Mouse (Mus musculus) left cerebral cortex, postnatal 4 days (tissue): ENCODE data around the gene Zranb1. TPM values are rescaled to one million over a fixed set of nuclear protein-coding genes. Genes with fewer than 3 reads are reported as not detected.

Source experiments
- DNase-seq: peaks from one replicate; pipeline ENCODE4 v3.0.0-alpha.2; 2022
- intact Hi-C: fragments of 180-260 bp; cut with DNase I; formaldehyde crosslinking; loops from one replicate; pipeline ENCODE4 v1.15.1; 2025
- total RNA-seq, 2 experiments: library from RNA; stranded (reverse); gene quantifications; 2 replicates each; pipeline ENCODE4 v1.2.3; 2021

The Zranb1 gene
- total RNA-seq: 10 to 100 TPM; 55.0 to 58.3 TPM

- peak; percentile 99 for DNase-seq
- intact Hi-C loops: no loop called here
Observed at GRCm38 (mm10) chr7:132930850-132931559, at the start of gene Zranb1. Gene Zranb1 (plus strand): TSS chr7:132931142.

DNA sequence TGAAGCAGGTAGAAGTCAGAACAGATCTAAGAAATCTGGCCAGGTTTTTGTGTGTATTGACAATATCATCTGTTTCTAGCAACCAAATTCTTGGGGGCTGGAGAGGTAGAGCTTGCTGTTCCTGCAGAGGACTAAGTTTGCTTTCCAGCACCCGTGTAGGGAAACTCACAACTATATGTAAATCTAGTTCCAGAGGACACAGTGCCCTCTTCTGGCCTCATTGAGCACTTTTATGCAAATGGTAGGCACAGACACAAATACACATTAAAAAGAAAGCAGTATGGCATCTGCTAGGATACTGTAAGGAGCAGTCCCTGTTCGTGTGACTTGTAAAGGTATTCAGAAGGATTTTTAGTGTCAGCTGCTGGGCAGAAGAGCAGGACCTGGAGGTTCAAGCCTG, 48.6 kb upstream of the Zranb1 start:
- intact Hi-C loops: no loop called here

GRCm38 (mm10) chr7:132884031-132884430, 46.9 kb upstream of the Zranb1 start:
- intact Hi-C loops: no loop called here
- DNase-seq: no peak

More for the DNA sequence above, 48.6 kb upstream of the Zranb1 start:
- DNase-seq: no peak

DNA sequence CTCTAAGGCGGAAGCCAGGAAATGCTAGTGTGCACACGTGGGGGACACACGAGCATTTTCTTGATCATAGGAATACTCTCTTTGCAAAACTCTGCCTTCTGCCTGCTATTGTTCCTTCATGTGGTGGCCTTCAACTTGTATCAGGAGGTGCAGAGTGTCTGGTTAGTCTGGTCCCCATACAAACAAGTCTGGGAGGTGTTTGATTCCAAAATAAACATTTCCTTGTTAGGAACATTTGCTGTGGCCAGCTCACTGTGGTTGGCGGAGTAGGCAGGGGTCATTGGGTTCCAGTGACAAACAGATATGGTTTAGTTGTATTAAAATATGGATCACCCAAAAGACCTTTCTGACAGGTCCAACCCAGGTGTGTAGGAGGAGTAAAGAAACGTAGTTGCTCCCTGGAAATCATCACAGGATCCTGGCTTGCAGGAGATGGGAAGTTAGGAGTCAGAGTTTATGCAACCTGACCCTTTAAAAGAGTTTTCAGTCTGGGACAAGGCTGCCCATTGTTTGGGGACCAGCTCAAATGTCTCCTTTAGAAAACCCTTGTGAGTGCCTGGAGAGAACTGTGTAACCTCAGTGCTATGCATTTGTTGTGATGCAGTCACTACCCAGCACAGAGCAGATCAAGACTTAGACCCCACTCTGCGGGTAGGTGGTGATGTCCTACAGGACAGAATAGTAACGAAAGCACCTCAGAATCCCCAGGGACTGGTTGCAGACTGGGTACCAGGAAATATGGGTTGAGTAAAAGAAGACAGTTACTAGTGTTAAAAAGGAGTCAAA, 43.7 kb upstream of the Zranb1 start:
- intact Hi-C loops: no loop called here
- no peak for DNase-seq

GRCm38 (mm10) chr7:132888052-132888451, 42.9 kb upstream of the Zranb1 start:
- DNase-seq: no peak
- intact Hi-C loops: no loop called here

- no peak for DNase-seq
- intact Hi-C loops: no loop called here
Observed at GRCm38 (mm10) chr7:132888518-132889249, 42.3 kb upstream of the Zranb1 start.

DNA sequence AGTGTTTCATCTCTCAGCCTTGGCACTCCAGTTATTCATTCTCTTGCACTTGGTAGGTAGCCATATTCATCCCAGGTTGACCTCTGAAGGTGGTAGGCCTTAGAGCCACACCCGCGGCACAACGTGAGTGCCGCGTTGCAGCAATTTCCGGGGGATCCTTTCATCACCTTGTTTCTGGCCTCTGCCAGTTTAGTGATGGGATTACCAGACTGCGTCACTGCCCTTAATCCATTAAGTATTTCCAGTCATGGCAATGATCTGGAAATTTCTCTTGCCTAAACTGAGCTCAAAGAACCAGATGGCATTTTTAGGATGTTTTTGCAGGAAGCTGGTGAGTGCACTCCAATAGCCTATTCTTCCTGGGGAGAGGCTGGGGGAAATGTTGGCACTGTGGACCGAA, 41.3 kb upstream of the Zranb1 start:
- intact Hi-C loops: no loop called here

DNA sequence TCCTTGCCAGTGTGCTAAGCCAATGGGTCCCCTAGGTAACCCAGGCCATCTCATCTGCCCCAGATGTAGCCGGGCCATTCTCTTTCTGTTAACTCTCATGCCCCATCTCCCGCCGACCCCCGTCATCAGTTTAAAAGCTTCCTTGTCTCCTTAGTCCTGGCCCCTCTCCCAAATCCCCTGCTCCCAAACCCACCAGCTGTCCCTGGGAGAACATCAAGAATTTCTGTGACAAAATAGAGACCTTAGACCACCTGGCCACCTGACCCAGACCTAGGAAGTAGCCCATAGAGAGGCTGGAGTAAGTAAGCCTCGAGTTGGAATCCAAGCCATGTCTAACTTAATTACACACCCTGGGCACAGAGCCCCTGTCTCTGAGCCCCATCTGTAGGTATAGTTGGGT, 40.7 kb upstream of the Zranb1 start:
- DNase-seq: no peak
- intact Hi-C loops: no loop called here

More for the DNA sequence above, 41.3 kb upstream of the Zranb1 start:
- DNase-seq: no peak

- peak; percentile 38 for DNase-seq
- intact Hi-C loops: no loop called here
Observed at GRCm38 (mm10) chr7:132891561-132892310, 39.2 kb upstream of the Zranb1 start.

DNA sequence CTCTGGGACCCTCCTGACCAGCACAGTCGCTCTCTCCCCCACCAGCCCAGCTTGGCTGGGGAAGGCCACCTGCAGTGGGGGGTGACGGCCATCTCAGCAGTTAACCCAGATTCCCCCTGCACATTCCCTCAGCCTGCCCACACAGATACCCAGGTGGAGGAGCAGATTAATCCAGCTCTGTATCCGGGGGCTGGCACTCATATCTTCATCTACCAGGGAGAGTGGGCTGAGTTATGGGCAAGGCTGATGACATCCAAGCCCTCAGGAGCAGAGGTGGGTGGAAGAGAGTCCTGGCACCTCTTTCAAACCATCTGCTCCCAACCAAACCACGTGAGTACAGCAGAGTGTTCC, 38.7 kb upstream of the Zranb1 start:
- intact Hi-C loops: no loop called here
- DNase-seq: peak; percentile 49

GRCm38 (mm10) chr7:132892806-132893205, 38.1 kb upstream of the Zranb1 start:
- intact Hi-C loops: no loop called here
- no peak for DNase-seq

DNA sequence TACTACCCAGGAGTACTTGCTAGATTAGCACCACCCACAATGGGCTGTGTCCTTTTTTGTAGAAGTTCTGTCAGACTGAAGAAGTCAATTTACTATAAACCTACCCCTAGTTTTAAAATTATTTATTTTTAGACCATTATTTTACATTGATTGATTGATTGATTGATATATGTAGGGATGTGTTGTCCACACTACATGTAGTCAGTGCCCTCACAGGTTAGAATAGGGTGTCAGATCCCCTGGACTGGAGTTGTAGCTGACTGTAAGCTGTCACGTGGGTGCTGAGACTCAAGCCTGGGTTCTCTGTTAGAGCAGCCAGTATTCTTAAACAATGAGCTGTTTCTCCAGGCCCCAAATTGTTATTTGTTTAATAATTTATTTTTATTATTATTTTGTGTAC, 37.6 kb upstream of the Zranb1 start:
- intact Hi-C loops: no loop called here
- no peak for DNase-seq

GRCm38 (mm10) chr7:132894841-132895555, 35.9 kb upstream of the Zranb1 start:
- peak; percentile 56 for DNase-seq
- intact Hi-C loops: no loop called here

- intact Hi-C loops: no loop called here
- DNase-seq: no peak
Observed at GRCm38 (mm10) chr7:132896206-132896815, 34.6 kb upstream of the Zranb1 start.

DNA sequence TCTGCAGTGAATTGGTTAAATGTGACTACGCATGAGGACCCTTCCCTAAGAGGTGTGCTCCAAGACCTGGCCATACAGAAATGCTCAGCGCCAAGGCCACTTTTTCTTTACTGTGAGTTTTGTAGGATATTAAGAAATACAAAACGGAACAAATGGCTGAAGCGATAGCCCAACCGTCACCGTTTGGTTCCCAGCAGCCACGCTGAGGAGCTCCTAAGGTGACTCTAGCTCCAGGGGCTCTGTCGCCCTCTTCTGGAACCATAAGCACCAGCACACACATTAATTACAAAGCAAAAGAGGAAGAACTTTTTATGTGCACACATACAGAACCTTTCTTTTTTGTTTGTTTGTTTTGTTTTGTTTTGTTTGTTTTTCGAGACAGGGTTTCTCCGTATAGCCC, 33.7 kb upstream of the Zranb1 start:
- no peak for DNase-seq
- intact Hi-C loops: no loop called here

DNA sequence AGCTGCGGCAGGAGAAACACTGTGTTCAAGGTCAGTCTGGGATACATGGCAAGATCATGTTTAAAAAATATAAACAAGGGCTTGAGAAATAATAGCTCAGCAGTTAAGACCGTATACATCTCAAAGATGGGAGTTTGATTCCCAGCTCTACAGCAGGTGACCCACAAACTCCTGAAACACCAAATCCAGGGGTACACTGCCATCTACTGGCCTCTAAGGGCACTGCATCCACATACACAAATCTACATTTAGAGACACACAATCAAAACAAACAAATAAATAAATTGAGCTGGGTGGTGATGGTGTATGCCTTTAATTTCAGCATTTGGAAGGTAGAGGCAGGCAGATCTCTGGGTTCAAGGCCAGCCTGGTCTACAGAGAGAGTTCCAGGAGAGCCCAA, 32.7 kb upstream of the Zranb1 start:
- no peak for DNase-seq
- intact Hi-C loops: no loop called here

DNA sequence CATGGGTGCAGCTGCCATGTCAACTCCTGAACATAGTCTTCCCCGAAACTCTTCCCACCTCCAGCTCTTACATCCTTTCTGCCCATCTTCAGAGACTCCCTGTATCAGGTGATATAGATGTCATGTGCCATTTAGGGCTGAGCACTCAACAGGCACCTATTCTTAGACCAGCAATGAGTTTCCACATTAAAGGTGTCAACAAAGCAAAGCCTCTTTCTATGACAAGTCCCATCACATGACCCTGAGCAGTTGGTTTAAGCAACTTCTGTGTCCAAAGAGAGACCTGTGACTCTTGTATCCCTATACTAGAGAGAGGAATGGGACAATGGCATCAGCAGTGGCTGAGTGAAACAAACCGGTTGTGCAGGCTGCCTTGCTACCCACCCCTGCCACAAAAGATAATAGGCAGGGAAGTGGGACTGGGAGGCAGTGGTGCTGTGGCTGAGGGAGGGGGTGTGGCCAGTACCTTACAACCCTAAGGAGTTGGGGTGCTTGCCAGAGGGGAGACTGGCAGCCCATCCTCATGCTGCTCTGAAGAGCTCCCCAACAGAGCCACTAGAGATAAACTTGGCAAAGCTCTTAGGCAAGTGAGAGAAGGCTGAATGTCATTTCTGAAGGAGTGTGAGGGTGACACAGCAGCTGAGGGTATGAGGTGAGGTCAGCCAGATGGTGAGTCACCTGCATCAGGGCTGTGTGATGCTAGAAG, 30.0 kb upstream of the Zranb1 start:
- intact Hi-C loops: no loop called here

GRCm38 (mm10) chr7:132903796-132904195, 27.1 kb upstream of the Zranb1 start:
- intact Hi-C loops: no loop called here
- no peak for DNase-seq

More for the DNA sequence above, 30.0 kb upstream of the Zranb1 start:
- no peak for DNase-seq

DNA sequence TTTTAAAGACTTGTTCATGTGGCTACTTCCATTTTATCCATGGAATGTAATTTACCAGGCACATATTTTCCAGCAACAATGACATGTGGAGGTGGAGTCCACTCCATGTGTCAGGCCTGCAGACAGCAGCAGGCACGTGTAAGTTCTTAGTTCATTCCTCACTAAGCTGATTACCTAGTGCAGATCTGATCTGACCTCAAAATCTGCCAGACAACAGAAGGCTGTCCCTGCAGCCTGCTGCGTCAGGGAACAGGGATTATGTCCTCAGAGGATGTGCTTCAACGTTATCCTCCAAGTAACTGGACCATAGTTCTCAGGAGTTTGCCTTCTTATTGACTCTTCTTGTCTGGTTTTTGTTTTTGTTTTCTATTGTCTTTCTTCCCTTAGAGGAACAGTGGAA, 9.0 kb upstream of the Zranb1 start:
- intact Hi-C loops: no loop called here
- no peak for DNase-seq
